Mouse (Mus musculus): ENCODE measurements around the gene Sctr. TPM values are rescaled to one million over a fixed set of nuclear protein-coding genes. Genes with fewer than 3 reads are reported as not detected.

Sctr gene
- polyA plus RNA-seq, 1 experiment, result 1.2 TPM

DNA sequence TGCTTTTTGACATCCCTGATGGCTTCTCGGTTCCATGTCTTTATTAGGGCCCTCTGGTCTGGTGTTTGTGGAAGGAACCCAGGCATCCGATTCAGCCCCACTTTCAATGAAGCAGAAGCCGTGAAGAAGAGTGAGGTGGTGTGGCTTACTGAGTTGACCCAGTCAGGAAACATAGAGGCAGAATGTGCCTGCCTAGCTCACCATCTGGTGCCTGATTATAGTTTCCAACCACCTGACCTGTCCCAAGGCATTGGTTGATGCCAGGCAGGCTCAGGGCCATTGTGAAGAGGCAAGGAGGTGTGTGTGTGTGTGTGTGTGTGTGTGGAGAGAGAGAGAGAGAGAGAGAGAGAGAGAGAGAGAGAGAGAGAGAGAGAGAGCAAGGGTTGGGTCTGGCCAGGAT is 23.8 kb downstream of the Sctr start:
- TF ChIP-seq CTCF (IDR thresholded peaks at IDR 0.05; ENCODE audit: borderline replicate concordance, extremely low read depth, insufficient read depth, insufficient read length) (no peak), POLR2A (IDR thresholded peaks at IDR 0.05; ENCODE audit: borderline replicate concordance, extremely low read depth, insufficient read depth, insufficient read length, poor library complexity, severe bottlenecking) (no peak)
- no peak for DNase-seq (ENCODE audit: low read depth)

DNA sequence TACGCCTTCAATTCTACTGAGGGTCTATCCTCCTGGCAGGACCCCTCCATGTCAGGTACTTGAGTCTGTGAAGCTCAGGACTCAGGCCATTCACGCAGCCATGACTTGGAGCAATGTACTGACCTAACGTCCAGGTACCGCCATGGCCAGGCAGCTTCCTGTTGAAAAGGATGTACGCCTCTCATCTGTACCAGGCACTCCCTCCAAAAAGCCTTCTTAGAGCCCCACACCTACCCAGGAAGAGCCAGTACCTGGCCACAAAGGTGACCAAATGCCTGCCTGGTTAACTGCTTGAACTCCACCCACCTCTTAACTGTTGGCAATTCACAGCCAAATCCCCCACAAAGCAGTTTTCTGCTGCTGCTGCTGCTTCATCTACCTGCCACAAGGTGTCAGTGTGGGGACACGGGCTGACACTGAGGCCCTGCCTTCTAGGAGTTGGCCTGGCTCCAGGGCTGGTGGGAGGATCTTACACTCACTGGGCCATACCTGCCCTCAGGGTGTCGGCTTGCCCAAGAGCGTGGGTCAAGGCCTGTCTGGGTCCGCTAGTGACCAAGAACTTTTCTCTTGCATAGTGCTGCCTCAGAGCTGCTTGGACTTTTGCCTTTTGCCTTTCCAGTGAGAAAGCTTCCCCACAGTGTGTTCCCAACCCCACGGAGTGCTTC is 26.2 kb downstream of the Sctr start:
- peak; percentile 87 for DNase-seq (ENCODE audit: low read depth)
- TF ChIP-seq POLR2A (IDR thresholded peaks at IDR 0.05; ENCODE audit: borderline replicate concordance, extremely low read depth, insufficient read depth, insufficient read length, poor library complexity, severe bottlenecking), result no peak
- peak; percentile 95 for TF ChIP-seq CTCF (IDR thresholded peaks at IDR 0.05; ENCODE audit: borderline replicate concordance, extremely low read depth, insufficient read depth, insufficient read length)

DNA sequence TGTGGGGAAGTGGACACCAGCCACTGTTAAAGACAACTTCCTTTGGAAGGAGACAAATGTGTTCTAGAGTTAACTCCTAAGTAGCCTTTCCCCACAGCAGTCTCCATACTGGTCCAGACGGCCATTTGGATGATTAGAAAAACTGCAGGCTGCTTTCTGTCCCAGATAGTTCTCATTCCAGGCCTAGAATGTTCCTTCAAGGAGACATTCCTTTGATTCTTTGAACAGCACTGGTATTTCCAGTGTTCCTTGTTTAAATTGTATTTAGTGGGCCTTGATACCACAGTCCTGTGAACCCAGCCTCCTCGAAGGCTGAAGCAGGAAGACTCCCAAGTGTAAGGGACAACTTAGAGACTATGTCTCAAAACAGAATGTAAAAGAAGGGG is 26.8 kb downstream of the Sctr start:
- TF ChIP-seq POLR2A (IDR thresholded peaks at IDR 0.05; ENCODE audit: borderline replicate concordance, extremely low read depth, insufficient read depth, insufficient read length, poor library complexity, severe bottlenecking) (no peak), CTCF (IDR thresholded peaks at IDR 0.05; ENCODE audit: borderline replicate concordance, extremely low read depth, insufficient read depth, insufficient read length) (no peak)
- DNase-seq (ENCODE audit: low read depth), result no peak

DNA sequence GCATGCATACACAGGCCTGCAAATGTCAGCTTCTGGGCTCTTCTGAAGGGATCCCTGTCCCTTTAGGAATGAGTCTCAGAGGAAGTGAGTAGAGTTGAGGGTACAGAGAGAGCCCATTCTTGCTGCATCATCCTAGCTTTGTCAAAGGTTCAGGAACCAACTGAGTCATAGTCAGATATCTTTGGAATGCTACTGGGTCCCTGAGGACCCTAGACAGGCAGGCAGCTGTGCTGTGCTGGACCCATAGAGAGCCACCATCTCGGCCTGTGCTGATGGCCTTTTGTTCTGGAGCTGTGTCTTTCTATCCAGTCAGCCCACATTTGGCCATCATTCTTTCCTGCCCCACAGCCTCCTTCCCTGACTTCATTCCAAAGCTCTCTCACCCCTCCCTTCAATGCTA is 28.1 kb downstream of the Sctr start:
- no peak for DNase-seq (ENCODE audit: low read depth)
- TF ChIP-seq CTCF (IDR thresholded peaks at IDR 0.05; ENCODE audit: borderline replicate concordance, extremely low read depth, insufficient read depth, insufficient read length), result no peak
- TF ChIP-seq POLR2A (IDR thresholded peaks at IDR 0.05; ENCODE audit: borderline replicate concordance, extremely low read depth, insufficient read depth, insufficient read length, poor library complexity, severe bottlenecking), result no peak

DNA sequence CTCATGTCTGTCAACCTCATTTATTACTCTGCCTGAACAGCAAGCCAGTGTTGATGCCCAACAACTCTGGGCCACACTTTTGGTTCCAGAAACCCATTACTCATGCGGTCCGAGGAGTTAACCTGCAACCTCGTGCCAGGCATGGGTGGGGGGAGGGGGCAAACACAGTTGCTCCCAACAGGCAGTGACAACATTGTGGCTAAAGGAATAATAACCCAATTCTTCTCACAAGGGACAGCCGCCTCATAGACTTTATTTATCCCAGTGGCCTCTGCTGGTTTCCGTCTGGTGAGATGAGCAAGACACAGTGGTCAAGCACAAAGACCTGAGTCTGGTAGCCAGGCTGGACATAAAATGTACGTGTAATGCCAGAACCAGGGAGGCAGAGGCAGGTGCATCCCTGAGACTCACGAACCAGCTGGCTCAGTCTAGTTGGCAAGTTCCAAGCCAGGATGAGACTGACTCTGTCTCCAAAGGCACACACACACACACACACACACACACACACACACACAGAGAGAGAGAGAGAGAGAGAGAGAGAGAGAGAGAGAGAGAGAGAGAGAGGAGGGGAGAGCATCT is 28.9 kb downstream of the Sctr start:
- no peak for DNase-seq (ENCODE audit: low read depth)
- no peak for TF ChIP-seq POLR2A (IDR thresholded peaks at IDR 0.05; ENCODE audit: borderline replicate concordance, extremely low read depth, insufficient read depth, insufficient read length, poor library complexity, severe bottlenecking)
- TF ChIP-seq CTCF (IDR thresholded peaks at IDR 0.05; ENCODE audit: borderline replicate concordance, extremely low read depth, insufficient read depth, insufficient read length), result no peak

DNA sequence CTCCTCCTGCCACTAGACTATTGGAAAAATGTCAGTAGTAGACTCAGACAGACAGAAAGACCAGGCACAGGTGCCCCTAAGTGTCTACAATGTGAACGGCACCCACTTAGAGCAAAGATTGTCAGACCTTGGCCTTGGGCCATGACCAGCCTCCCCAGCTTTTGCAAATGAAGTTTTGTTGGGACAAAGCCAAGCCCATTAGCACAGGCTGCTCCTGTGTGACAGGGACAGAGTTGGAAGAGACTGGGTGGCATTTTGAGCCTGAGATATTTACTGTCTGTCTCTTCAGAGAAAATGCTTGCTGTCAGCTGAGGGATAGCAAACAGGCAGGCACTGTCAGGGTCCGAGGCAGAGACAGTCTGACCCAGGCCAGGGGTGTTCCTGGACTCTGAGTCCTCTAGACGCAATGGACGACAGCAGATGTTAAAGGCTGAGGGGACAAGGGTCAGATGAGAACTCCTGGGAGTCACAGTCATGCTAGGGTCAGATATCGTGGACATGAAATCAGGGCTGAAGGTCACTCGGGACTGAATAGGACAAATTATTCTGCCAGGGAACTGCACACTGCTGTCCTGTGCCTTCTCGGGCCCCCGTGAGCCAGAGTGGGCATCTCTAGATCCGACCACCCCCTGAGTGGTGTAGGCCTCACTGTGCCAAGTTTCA is 30.5 kb downstream of the Sctr start:
- TF ChIP-seq POLR2A (IDR thresholded peaks at IDR 0.05; ENCODE audit: borderline replicate concordance, extremely low read depth, insufficient read depth, insufficient read length, poor library complexity, severe bottlenecking) (no peak), CTCF (IDR thresholded peaks at IDR 0.05; ENCODE audit: borderline replicate concordance, extremely low read depth, insufficient read depth, insufficient read length) (no peak)
- DNase-seq (ENCODE audit: low read depth), result peak; percentile 89

DNA sequence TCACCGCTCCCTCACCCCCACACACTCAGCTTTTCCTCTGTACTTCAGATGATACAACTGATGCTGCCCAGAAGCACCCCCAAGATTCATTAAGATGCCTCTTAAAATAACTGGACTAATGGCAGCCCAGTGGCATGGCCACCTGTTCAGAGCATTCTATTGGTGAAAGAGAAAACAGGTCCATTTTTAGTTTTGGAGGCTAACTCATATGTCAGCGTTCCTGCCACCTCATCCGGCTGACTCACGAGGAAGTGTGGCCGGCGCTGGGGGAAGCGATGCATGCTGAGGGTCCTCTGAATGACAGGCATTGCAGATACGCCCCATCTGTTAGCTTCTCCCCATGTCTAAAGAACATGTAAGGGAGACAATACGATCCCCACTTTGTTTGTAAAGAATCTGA is 31.9 kb downstream of the Sctr start:
- TF ChIP-seq POLR2A (IDR thresholded peaks at IDR 0.05; ENCODE audit: borderline replicate concordance, extremely low read depth, insufficient read depth, insufficient read length, poor library complexity, severe bottlenecking) (no peak), CTCF (IDR thresholded peaks at IDR 0.05; ENCODE audit: borderline replicate concordance, extremely low read depth, insufficient read depth, insufficient read length) (no peak)
- no peak for DNase-seq (ENCODE audit: low read depth)

DNA sequence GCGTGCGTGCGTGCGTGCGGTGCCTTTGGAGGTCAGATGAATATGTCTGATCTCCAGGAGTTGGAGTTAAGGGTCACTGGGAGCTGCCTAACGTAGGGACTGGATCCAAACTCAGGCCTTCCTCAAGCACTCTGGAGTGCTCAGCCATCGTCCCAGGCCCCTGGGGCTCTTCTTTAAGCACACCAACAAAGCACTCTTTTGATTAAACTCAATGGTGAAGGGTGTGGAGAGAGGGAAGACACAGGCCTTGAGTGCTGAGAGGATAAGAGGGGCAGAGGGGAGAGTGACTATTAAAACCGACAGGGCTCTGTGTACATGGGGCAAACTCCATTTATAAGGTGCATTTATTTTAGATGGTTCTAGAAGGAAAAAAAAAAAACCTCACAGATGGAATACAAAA is 35.7 kb downstream of the Sctr start:
- no peak for DNase-seq (ENCODE audit: low read depth)
- TF ChIP-seq CTCF (IDR thresholded peaks at IDR 0.05; ENCODE audit: borderline replicate concordance, extremely low read depth, insufficient read depth, insufficient read length) (no peak), POLR2A (IDR thresholded peaks at IDR 0.05; ENCODE audit: borderline replicate concordance, extremely low read depth, insufficient read depth, insufficient read length, poor library complexity, severe bottlenecking) (no peak)

DNA sequence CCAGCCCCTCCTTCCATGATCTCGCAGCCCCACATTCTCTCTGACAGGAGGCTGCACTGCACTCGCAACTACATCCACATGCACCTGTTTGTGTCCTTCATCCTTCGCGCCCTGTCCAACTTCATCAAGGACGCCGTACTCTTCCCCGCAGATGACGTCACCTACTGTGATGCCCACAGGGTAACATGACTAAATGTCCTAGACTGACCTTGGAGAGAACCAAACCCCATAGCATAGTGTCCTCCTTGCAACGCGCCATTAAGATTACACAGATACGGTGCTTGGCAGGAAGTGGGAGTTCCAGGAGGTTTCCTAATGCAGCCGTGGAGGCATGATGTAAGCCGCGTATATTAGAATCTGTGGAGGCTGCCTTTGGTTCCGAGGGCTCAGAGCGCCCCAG is 37.9 kb downstream of the Sctr start:
- no peak for DNase-seq (ENCODE audit: low read depth)
- TF ChIP-seq POLR2A (IDR thresholded peaks at IDR 0.05; ENCODE audit: borderline replicate concordance, extremely low read depth, insufficient read depth, insufficient read length, poor library complexity, severe bottlenecking), result no peak

DNA sequence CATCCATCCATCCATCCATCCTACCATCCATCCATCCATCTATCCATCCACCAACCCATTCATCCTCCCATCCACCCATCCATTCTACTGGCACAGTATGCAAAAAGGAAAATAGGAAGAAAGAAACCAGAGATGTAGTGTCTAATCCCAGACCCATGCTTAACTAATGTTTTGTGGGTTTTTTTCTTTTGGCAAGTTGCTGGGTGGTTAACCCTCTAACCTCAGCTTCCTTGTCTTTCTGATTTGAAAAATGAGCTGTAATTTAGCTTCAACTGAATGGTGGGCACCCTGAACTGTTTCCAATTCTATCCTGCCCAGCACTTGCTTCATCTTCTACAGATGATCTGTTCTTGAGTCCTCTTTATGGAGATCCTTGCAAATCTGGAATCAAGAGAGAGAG is 40.6 kb downstream of the Sctr start:
- no peak for TF ChIP-seq CTCF (IDR thresholded peaks at IDR 0.05; ENCODE audit: borderline replicate concordance, extremely low read depth, insufficient read depth, insufficient read length)
- no peak for TF ChIP-seq POLR2A (IDR thresholded peaks at IDR 0.05; ENCODE audit: borderline replicate concordance, extremely low read depth, insufficient read depth, insufficient read length, poor library complexity, severe bottlenecking)
- no peak for DNase-seq (ENCODE audit: low read depth)

DNA sequence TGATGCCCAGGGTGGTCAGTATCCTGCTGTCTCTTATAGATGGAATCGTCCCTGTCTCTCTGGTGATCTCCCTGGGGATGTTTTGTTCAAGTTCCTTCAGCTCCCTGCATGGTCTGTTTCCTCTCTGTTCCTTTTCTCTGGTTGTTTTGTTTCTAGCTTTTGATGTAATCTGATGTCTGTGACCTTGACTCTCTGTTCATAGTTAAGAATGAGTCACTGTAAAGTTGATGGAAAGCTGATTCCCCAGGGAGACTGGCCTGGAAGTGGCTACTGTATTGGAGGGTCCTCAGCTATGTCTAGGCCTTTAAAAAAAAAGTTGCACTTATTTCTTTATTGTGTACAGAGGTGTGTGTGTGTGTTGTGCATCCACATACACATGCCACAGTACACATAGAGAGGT is 44.4 kb downstream of the Sctr start:
- DNase-seq (ENCODE audit: low read depth), result no peak
- TF ChIP-seq POLR2A (IDR thresholded peaks at IDR 0.05; ENCODE audit: borderline replicate concordance, extremely low read depth, insufficient read depth, insufficient read length, poor library complexity, severe bottlenecking) (no peak), CTCF (IDR thresholded peaks at IDR 0.05; ENCODE audit: borderline replicate concordance, extremely low read depth, insufficient read depth, insufficient read length) (no peak)

DNA sequence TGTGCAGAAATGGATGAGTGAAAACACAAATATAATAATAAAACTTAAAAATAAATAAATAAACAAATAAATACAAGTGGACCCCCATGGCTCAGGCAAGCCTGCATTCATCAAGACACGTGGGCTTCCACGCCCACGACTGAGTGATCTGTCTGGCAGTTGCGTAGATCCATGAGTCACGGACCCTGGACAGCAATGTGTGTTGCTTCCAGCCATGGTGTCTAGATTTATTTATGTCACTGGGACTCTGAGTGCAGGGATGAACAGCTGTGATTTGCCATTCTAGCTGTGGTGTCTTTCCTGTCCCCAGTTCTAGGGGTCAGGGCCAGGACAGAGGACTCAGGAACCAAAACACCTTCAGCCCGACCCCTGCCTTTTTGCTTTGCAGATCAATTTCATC is 48.3 kb downstream of the Sctr start:
- DNase-seq (ENCODE audit: low read depth), result no peak
- TF ChIP-seq POLR2A (IDR thresholded peaks at IDR 0.05; ENCODE audit: borderline replicate concordance, extremely low read depth, insufficient read depth, insufficient read length, poor library complexity, severe bottlenecking) (no peak), CTCF (IDR thresholded peaks at IDR 0.05; ENCODE audit: borderline replicate concordance, extremely low read depth, insufficient read depth, insufficient read length) (no peak)
